Mouse (Mus musculus) intestine, embryonic 16.5 days (tissue): ENCODE data around the gene Heatr5a. TPM values are rescaled to one million over a fixed set of nuclear protein-coding genes. Genes with fewer than 3 reads are reported as not detected.

Experiments used
- ATAC-seq: fragments of 200-750 bp; cut with Nextera tagmentation; 2 replicates; pipeline ENCODE4 v1.8.0; 2017; ENCODE audit warnings: moderate TSS enrichment, moderate library complexity
- H3K27ac ChIP-seq: fragments of 300-500 bp; sonication (generic); 2 replicates; pipeline ENCODE4 v1.5.1; 2014; ENCODE audit warnings: mild to moderate bottlenecking, low read length
- H3K27me3 ChIP-seq: fragments of 300-500 bp; sonication (generic); replicated peaks from 2 replicates; pipeline ENCODE4 v1.6.1; 2014; ENCODE audit warnings: low read length, control low read depth, mixed read lengths; ENCODE audit not compliant: control insufficient read depth, insufficient read depth
- H3K36me3 ChIP-seq: fragments of 300-500 bp; sonication (generic); 2 replicates; pipeline ENCODE4 v1.6.1; 2014; ENCODE audit warnings: low read length, control low read depth; ENCODE audit not compliant: control insufficient read depth, insufficient read depth
- H3K4me1 ChIP-seq: fragments of 300-500 bp; sonication (generic); 2 replicates; pipeline ENCODE4 v1.6.1; 2014; ENCODE audit warnings: low read length, control low read depth, mixed read lengths; ENCODE audit not compliant: control insufficient read depth, insufficient read depth
- H3K4me2 ChIP-seq: fragments of 300-500 bp; sonication (generic); 2 replicates; pipeline ENCODE4 v1.6.1; 2014; ENCODE audit warnings: low read depth, low read length, control low read depth
- H3K4me3 ChIP-seq: fragments of 300-500 bp; sonication (generic); 2 replicates; pipeline ENCODE4 v1.5.1; 2014; ENCODE audit warnings: mild to moderate bottlenecking, low read length
- H3K9ac ChIP-seq: fragments of 300-500 bp; sonication (generic); 2 replicates; pipeline ENCODE4 v1.6.1; 2014; ENCODE audit warnings: low read depth, low read length
- H3K9me3 ChIP-seq: fragments of 300-500 bp; sonication (generic); 2 replicates; pipeline ENCODE4 v1.6.1; 2016; ENCODE audit warnings: low read length, control low read depth; ENCODE audit not compliant: control insufficient read depth
- WGBS: fragments of 180-500 bp; shearing (Covaris S2); extraction: QIAGEN DNeasy Blood & Tissue Kit; methylation state at CpG from one replicate; pipeline ENCODE4 v1.1.7; 2014; 5-methylcytosine and 5-hydroxymethylcytosine counted together
- polyA plus RNA-seq: library from polyadenylated mRNA; unstranded; fragments of >200 nt; fragmentation: Nextera tagmentation; extraction: Ambion mirVana; gene quantifications from 2 replicates; pipeline ENCODE4 v1.2.1, GENCODE M21; 2015

Gene Heatr5a
- polyA plus RNA-seq, 1 experiment from 2014 or later: 7.7 TPM

DNA sequence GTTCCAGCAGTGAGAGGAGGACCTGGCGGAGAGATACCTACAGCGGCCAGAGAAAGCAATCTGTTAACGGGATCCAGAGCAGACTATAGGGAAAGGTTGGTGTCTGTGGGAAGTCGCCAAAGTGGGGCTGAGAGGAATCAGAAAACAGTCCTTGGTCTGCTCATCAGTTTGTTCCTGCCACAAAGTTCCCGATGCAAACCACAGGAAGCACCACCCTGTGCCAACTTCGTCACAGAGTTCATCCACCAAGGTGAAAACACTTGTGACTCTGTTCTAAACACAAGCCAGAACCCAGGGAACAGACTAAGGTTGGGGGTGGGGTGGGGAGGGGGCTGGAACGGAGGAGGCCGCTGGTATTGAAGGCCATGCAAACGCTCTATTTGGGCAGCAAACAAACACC, 5.4 kb upstream of the Heatr5a start:
- H3K36me3 ChIP-seq: no peaks in the 10 kb centered on the region
- H3K9me3 ChIP-seq: no peaks in the 10 kb centered on the region
- no peaks in the 10 kb centered on the region for H3K27me3 ChIP-seq
- H3K4me1 ChIP-seq: no peaks in the 10 kb centered on the region
- 60% methylated on average over 9 of the region's 9 CpGs for WGBS
- no peak overlapping the region for H3K9ac ChIP-seq
- no peak overlapping the region for H3K4me3 ChIP-seq
- no peak for ATAC-seq
- H3K4me2 ChIP-seq: no peak overlapping the region
- no peak overlapping the region for H3K27ac ChIP-seq

DNA sequence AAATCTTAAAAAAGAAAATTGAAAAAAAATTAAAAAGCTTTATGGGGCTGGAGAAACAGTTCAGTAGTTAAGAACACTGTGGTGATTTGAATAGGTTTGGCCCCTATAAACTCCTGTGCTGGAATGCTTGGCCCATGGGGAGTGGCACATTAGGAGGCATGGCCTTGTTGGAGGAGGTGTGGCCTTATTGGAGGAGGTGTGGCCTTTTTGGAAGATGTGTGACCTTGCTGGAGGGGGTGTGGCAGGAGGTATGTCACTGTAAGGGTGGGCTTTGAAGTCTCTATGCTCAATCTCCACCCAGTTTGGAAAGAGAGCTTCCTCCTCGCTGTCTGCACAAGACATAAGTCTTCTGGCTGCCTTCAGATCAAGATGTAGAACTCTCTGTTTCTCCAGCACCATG, 3.3 kb upstream of the Heatr5a start:
- 90% methylated on average over 1 of the region's 1 CpGs for WGBS
- no peak overlapping the region for H3K9ac ChIP-seq
- no peaks in the 10 kb centered on the region for H3K9me3 ChIP-seq
- H3K4me2 ChIP-seq: no peak overlapping the region
- H3K4me1 ChIP-seq: peaks cover 3% of the 10 kb centered on the region
- no peak for ATAC-seq
- no peaks in the 10 kb centered on the region for H3K27me3 ChIP-seq
- H3K36me3 ChIP-seq: no peaks in the 10 kb centered on the region
- H3K27ac ChIP-seq: no peak overlapping the region
- no peak overlapping the region for H3K4me3 ChIP-seq

DNA sequence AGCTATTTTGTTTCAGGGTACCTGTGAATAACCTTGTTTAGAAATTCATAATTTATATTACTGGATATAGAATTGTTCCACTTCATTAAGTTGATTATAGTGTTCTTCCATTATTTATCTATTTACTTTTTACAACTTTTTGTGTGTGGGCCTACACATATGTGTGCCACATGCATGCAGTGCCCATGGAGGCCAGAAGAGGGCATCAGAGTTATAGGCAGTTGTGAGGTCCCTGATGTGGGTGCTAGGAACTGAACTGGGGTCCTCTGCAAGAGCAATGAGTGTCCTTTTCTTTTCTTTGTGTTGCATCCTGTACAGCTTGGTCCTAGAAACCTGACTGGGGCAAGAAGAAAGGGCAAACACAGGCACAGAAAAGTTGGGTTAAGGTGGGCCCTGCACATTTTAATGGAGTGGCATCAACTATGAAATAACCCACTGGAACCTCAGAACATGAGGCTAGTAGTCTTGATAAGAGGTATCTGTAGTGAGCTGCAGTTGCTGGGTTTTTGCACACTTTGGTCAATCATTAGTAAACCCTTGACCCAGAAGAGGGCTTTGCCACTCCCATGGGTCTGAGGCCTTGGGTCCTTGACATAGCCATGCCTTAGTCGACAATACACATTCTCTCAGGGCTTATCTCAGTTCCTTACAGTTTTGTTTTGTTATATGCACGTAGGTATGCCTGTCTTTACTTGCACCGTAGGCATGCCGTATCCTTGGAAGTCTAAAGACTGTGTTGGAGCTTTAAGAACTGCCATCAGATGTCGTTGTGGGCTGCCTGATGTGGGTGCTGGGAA, 1.3 kb upstream of the Heatr5a start:
- Histone ChIP-seq H3K36me3 (no peaks in the 10 kb centered on the region), H3K4me2 (no peak overlapping the region), H3K27ac (no peak overlapping the region), H3K27me3 (no peaks in the 10 kb centered on the region), H3K9me3 (no peaks in the 10 kb centered on the region), H3K4me3 (no peak overlapping the region), H3K9ac (no peak overlapping the region), H3K4me1 (peaks cover 11% of the 10 kb centered on the region)
- no peak for ATAC-seq
- WGBS: 96% methylated on average over 5 of the region's 5 CpGs

DNA sequence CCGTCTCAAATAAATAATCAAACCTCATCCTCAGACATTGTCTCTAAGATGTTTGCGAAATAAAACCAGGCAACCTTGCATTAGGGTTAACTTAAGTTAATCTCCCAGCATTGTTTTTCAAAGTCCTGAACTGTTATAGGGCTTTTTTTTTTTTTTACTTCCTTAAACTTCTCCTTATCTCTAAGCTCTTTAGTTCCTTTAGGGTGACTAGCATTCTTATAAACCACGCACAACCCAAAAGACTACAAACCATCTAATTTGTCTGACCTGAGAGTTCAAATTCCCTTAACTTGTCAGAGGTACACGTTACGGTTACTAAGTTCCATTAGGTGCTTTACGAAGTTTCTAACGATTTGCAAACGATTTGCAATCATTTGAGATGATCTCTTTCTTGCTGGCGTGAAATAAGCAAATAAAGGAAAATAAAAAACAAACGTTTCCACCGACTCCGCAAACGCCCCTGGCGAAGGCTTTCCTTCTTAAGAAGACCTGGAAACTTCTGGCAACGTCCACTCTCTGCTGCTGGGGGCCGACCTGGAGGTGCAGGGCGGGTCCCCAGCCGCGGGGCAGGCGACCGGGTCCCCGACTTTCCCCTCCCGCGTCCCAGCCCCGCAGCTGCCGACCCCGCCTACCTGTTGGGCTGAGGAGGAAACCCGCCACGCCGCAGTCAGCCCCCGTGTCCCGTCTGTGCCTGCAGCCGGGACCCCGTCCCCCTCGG, 610 bp downstream of the Heatr5a start:
- H3K27ac ChIP-seq: peak overlapping the region; percentile 97
- no peaks in the 10 kb centered on the region for H3K9me3 ChIP-seq
- H3K27me3 ChIP-seq: no peaks in the 10 kb centered on the region
- 1% methylated on average over 35 of the region's 35 CpGs for WGBS
- H3K4me2 ChIP-seq: peak overlapping the region; percentile 57
- H3K4me1 ChIP-seq: peaks cover 11% of the 10 kb centered on the region
- peak overlapping the region; percentile 96 for H3K4me3 ChIP-seq
- no peaks in the 10 kb centered on the region for H3K36me3 ChIP-seq
- peak; percentile 76; the same call in 1 of the 2 replicates for ATAC-seq
- H3K9ac ChIP-seq: peak overlapping the region; percentile 95

DNA sequence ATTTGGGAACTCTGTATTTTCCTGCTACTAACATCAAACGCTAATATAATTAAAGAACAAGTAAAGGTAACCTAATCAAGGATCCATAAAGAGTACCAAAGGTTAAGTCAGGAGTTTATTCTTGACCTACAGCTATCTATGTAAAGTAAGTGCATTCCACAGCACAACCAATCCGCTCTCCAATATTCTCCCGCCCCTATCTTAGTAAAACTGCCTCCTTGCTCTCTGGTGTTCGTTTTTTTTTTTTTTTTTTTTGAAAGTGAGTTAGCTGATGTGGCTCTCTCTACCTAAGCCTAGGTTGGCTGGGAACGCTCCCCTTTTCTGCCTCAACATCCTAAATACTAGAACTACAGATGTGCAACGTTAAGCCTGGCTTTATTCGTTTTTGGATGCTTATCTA, 1.2 kb downstream of the Heatr5a start:
- WGBS: 15% methylated on average over 7 of the region's 7 CpGs
- Histone ChIP-seq H3K9me3 (no peaks in the 10 kb centered on the region), H3K4me2 (peak overlapping the region; percentile 57), H3K27me3 (no peaks in the 10 kb centered on the region), H3K4me3 (peak overlapping the region; percentile 96), H3K27ac (no peak overlapping the region), H3K4me1 (peaks cover 11% of the 10 kb centered on the region), H3K9ac (no peak overlapping the region), H3K36me3 (no peaks in the 10 kb centered on the region)
- ATAC-seq: no peak

DNA sequence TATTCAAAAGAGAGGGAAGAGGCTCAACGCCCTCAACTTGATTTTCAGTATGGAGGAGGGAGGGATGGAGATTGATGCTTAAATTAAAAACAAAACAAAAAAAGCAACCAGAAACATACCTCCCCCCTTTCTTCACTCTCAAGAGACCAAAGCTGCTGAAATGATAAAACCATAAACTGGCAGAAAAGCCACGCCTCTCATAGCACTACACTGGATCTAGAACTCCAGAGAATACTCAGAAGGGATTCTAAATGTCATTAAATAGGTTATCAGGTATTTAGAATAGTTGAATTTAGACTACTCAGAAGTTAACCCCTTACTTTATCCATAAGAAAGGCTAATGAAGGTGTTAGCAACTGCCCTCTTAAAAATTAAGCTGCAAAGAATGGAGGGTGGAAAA, 2.0 kb downstream of the Heatr5a start:
- 79% methylated on average over 2 of the region's 2 CpGs for WGBS
- H3K36me3 ChIP-seq: no peaks in the 10 kb centered on the region
- no peaks in the 10 kb centered on the region for H3K9me3 ChIP-seq
- H3K27ac ChIP-seq: no peak overlapping the region
- H3K4me2 ChIP-seq: no peak overlapping the region
- H3K9ac ChIP-seq: no peak overlapping the region
- no peak for ATAC-seq
- no peaks in the 10 kb centered on the region for H3K27me3 ChIP-seq
- peaks cover 11% of the 10 kb centered on the region for H3K4me1 ChIP-seq
- H3K4me3 ChIP-seq: no peak overlapping the region

DNA sequence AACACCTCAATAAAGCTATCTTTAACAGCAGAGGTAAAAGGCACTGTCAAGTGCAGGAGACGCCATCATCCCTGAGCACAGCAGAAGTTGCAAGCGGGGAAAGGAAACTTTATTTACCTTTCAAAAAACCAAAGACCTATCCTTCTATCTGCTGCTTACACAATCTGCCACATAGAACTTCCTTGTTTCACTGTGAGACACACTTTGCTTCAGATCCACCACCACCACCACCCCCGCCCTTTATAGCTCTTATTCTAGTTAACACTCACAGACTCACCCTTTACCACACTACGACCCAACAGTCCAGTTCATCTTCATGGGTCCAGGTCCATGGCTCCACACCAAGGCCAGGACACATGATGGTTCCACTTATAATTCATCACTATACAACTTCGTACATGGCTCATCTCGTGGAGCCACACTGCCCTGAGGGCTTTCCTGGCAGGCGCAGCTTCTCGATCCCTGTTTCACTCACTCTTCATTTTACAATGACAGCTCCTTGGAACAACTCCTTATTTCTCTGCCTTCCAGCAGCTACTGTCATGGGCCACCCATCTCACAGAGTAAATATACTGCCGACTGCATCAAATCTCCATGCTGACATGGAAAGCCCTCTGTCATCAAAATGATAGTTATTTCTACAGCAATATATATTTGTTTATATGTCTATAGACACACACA, 3.1 kb downstream of the Heatr5a start:
- no peak overlapping the region for H3K4me2 ChIP-seq
- no peaks in the 10 kb centered on the region for H3K36me3 ChIP-seq
- no peak for ATAC-seq
- WGBS: 77% methylated on average over 9 of the region's 9 CpGs
- peaks cover 11% of the 10 kb centered on the region for H3K4me1 ChIP-seq
- H3K9me3 ChIP-seq: no peaks in the 10 kb centered on the region
- no peak overlapping the region; the same call in 1 of the 2 replicates for H3K27ac ChIP-seq
- H3K9ac ChIP-seq: no peak overlapping the region
- no peak overlapping the region for H3K4me3 ChIP-seq
- H3K27me3 ChIP-seq: no peaks in the 10 kb centered on the region

DNA sequence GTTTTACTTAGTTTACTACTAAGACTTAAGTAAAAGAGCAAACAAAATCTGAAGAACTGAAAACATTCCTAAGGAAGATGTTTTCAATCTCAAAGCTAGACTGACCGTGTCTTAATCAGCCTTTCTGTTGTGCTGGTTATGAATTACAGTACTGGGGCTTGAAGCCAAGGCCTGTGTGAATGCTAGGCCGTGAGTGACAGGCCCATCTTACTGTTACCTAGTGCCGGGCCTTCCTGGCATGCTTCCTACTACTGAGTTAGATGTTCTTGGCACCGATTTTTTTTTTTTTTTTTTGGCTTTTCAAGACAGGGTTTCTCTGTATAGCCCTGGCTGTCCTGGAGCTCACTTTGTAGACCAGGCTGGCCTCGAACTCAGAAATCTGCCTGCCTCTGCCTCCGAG, 13.5 kb downstream of the Heatr5a start:
- Histone ChIP-seq H3K4me3 (no peak overlapping the region), H3K9me3 (no peaks in the 10 kb centered on the region), H3K36me3 (no peaks in the 10 kb centered on the region), H3K27ac (no peak overlapping the region), H3K9ac (no peak overlapping the region), H3K27me3 (no peaks in the 10 kb centered on the region), H3K4me1 (no peaks in the 10 kb centered on the region), H3K4me2 (no peak overlapping the region)
- no peak for ATAC-seq
- 84% methylated on average over 6 of the region's 6 CpGs for WGBS

DNA sequence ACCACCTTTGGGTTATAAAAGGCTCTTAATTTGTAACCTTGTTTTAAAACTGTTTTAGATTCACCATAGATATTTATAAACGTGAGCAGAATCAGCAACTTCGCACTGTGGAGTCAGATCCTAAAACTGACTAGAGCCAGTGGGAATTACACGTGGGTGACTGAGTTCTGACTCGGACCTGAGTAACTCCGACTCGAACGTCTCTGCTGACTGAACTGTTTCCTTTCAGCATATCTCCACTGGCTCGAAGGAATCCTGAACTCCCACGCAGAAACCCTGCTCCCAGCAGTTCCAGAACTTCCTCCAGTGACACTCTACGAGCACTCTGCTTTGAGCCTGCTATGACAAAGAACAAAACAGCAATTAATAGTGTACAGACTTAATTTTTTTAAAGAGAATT, 18.8 kb downstream of the Heatr5a start:
- H3K36me3 ChIP-seq: peaks cover 22% of the 10 kb centered on the region; the same call in 1 of the 2 replicates
- H3K9me3 ChIP-seq: no peaks in the 10 kb centered on the region
- no peak overlapping the region for H3K27ac ChIP-seq
- no peaks in the 10 kb centered on the region for H3K4me1 ChIP-seq
- no peak overlapping the region for H3K4me3 ChIP-seq
- no peak overlapping the region for H3K4me2 ChIP-seq
- H3K9ac ChIP-seq: no peak overlapping the region
- 79% methylated on average over 10 of the region's 10 CpGs for WGBS
- ATAC-seq: no peak
- no peaks in the 10 kb centered on the region for H3K27me3 ChIP-seq
